Mouse (Mus musculus) C2C12 (cell line): ENCODE measurements around the gene Adgrb2.

ENCODE experiments used
- CEBPB ChIP-seq: IDR thresholded peaks from one replicate; pipeline ENCODE4 v1.6.1; 2011; ENCODE audit warnings: low read depth, mild to moderate bottlenecking, control low read depth, moderate library complexity
- CTCF ChIP-seq: IDR thresholded peaks from one replicate; pipeline ENCODE4 v1.5.1; 2011; ENCODE audit not compliant: control insufficient read depth, insufficient read depth, insufficient read length
- FOSL1 ChIP-seq: IDR thresholded peaks from one replicate; pipeline ENCODE4 v1.8.0; 2011; ENCODE audit warnings: mild to moderate bottlenecking, low read length; ENCODE audit not compliant: poor library complexity, insufficient read depth, severe bottlenecking
- MAX ChIP-seq: IDR thresholded peaks from one replicate; pipeline ENCODE4 v1.6.1; 2011; ENCODE audit warnings: mild to moderate bottlenecking, control low read depth
- MYOD1 ChIP-seq: IDR thresholded peaks from one replicate; pipeline ENCODE4 v1.6.1; 2011; ENCODE audit warnings: low read depth; ENCODE audit not compliant: control insufficient read depth, insufficient read length
- MYOG ChIP-seq: IDR thresholded peaks from one replicate; pipeline ENCODE4 v1.6.1; 2011; ENCODE audit not compliant: control insufficient read depth, insufficient read length; ENCODE audit errors: extremely low read depth
- USF1 ChIP-seq: IDR thresholded peaks from one replicate; pipeline ENCODE4 v1.6.1; 2011; ENCODE audit warnings: low read depth, mild to moderate bottlenecking, control low read depth, moderate library complexity

DNA sequence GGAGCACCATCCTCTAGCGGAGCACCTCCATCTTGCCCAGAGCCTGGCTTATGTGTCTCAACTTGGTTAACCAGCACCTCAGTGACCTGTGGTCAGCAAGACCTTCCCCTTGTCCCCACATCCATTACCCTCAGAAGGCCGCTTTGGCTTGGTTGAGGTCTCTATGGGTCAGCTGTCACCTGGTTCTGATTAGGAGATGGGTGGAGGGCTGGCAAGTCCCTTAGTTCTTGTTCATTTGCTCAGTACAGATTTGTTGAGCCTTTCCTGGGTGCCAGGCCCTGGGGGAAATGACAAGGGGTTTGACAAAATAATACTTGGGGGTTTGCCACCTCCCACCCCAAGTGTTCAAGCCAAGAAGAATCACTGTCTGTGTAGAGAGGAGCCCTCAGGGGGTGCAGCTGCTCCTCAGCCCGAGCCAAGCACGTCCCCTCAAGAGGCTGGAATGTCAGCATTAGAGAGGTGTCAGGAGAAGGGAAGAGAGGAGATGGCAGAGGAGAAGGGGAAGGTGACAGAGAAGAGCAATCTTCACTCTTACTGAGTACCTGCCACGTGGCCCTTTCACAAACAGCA lies 32.3 kb upstream of the Adgrb2 start:
- TF ChIP-seq MYOD1 (no peak), CTCF (no peak), MYOG (no peak), CEBPB (no peak), USF1 (no peak), FOSL1 (no peak), MAX (no peak)
